20 mouse cellular contexts compared by ENCODE assay signal in genomic region chr10:110857320-110858097, GRCm38 (mm10).
DNase-seq lines count a peak whose midpoint lies in the region; ATAC-seq lines count a peak whose summit lies in the region.
"Had no signal": no experiment of that assay in that cellular context is flagged by ENCODE, and none has a peak within 500 bp of the region (broad histone marks: within the 10 kb centered on the region; RNA-seq: fewer than 3 reads in every experiment).

No protein-coding gene starts in this region.

- no peaks in the 10 kb centered on the region for H3K27me3 ChIP-seq in forebrain, embryonic 12.5 days
- no peaks in the 10 kb centered on the region; the same call in 1 of the 2 replicates for H3K27me3 ChIP-seq in forebrain, embryonic 11.5 days (ENCODE audit: control insufficient read depth, insufficient read depth, low read length)
- H3K27me3 ChIP-seq in neural tube, embryonic 11.5 days (ENCODE audit: control insufficient read depth, insufficient read depth, low read length): no peaks in the 10 kb centered on the region
- H3K27me3 ChIP-seq in midbrain, embryonic 14.5 days (ENCODE audit: control insufficient read depth, insufficient read depth, low read length): no peaks in the 10 kb centered on the region

- no peaks in the 10 kb centered on the region for H3K9me3 ChIP-seq in forebrain, embryonic 12.5 days
- H3K9me3 ChIP-seq in forebrain, embryonic 11.5 days (ENCODE audit: control insufficient read depth, low read length): no peaks in the 10 kb centered on the region
- H3K9me3 ChIP-seq in neural tube, embryonic 11.5 days (ENCODE audit: control insufficient read depth, low read length): no peaks in the 10 kb centered on the region
- no peaks in the 10 kb centered on the region for H3K9me3 ChIP-seq in midbrain, embryonic 14.5 days (ENCODE audit: control insufficient read depth, low read length)

- WGBS in forebrain, embryonic 12.5 days: 69% methylated on average over 3 of the region's 3 CpGs
- WGBS in forebrain, embryonic 11.5 days: 75% methylated on average over 3 of the region's 3 CpGs
- WGBS in neural tube, embryonic 11.5 days: 83% methylated on average over 3 of the region's 3 CpGs
- WGBS in midbrain, embryonic 14.5 days: 74% methylated on average over 3 of the region's 3 CpGs

- H3K27ac ChIP-seq in forebrain, embryonic 12.5 days: no peak overlapping the region
- H3K27ac ChIP-seq in forebrain, embryonic 11.5 days (ENCODE audit: low read depth, low read length): no peak overlapping the region
- H3K27ac ChIP-seq in neural tube, embryonic 11.5 days (ENCODE audit: low read depth, low read length): no peak overlapping the region
- H3K27ac ChIP-seq in midbrain, embryonic 14.5 days (replicated peaks; ENCODE audit: low read depth, low read length): peak overlapping the region; percentile 79; the same call in 1 of the 2 replicates

- DNase-seq in forebrain, embryonic 11.5 days (ENCODE audit: low spot score): no peak
- DNase-seq in neural tube, embryonic 11.5 days (ENCODE audit: low spot score): no peak
- DNase-seq in neural tube, embryonic 10.5 days (ENCODE audit: extremely low spot score, low spot score): no peak
- DNase-seq in midbrain, embryonic 14.5 days: peak; percentile 58
- DNase-seq in retina, postnatal 7 days (ENCODE audit: low read depth, low spot score): peak; percentile 4
- DNase-seq in urinary bladder, adult 2 months (ENCODE audit: low spot score): no peak
- no peak for DNase-seq in cerebellum, adult 11 months
- DNase-seq: adrenal gland, adult 8-10 months; cerebellum, adult 18-20 months; cerebellum, postnatal 36 days; gastrocnemius, postnatal 36 days; heart, postnatal 14 days; layer of hippocampus, postnatal 36 days; lung, adult 18-20 months; lung, postnatal 4 days; thymus, postnatal 25 days had no signal

- peaks cover 5% of the 10 kb centered on the region for H3K4me1 ChIP-seq in forebrain, embryonic 12.5 days
- no peaks in the 10 kb centered on the region for H3K4me1 ChIP-seq in forebrain, embryonic 11.5 days (replicated peaks; ENCODE audit: control insufficient read depth, insufficient read depth, low read length)
- H3K4me1 ChIP-seq in neural tube, embryonic 11.5 days (ENCODE audit: control insufficient read depth, insufficient read depth, low read length): no peaks in the 10 kb centered on the region
- H3K4me1 ChIP-seq in midbrain, embryonic 14.5 days (ENCODE audit: control insufficient read depth, insufficient read depth, low read length): no peaks in the 10 kb centered on the region

- no peak overlapping the region for H3K4me2 ChIP-seq in forebrain, embryonic 12.5 days
- H3K4me2 ChIP-seq in forebrain, embryonic 11.5 days (ENCODE audit: low read depth, low read length, severe bottlenecking): no peak overlapping the region
- no peak overlapping the region for H3K4me2 ChIP-seq in neural tube, embryonic 11.5 days (ENCODE audit: low read depth)
- H3K4me2 ChIP-seq in midbrain, embryonic 14.5 days (ENCODE audit: low read length): no peak overlapping the region
- H3K4me2 ChIP-seq: heart, embryonic 11.5 days had no signal

- ATAC-seq in forebrain, embryonic 12.5 days (ENCODE audit: low FRiP score): peak; percentile 70; the same call in 1 of the 2 replicates
- no peak; the same call in 1 of the 2 replicates for ATAC-seq in forebrain, embryonic 11.5 days (replicated peaks; ENCODE audit: low FRiP score)
- peak; percentile 20; the same call in 1 of the 2 replicates for ATAC-seq in neural tube, embryonic 11.5 days (ENCODE audit: insufficient read depth, low FRiP score, low TSS enrichment)
- peak; percentile 68 for ATAC-seq in midbrain, embryonic 14.5 days (ENCODE audit: low FRiP score, low TSS enrichment)
- ATAC-seq: CD4-positive, CD25-positive, alpha-beta regulatory T cell, adult 4 months had no signal

- no peaks in the 10 kb centered on the region for H3K36me3 ChIP-seq in forebrain, embryonic 12.5 days (replicated peaks)
- no peaks in the 10 kb centered on the region for H3K36me3 ChIP-seq in forebrain, embryonic 11.5 days (ENCODE audit: control insufficient read depth, insufficient read depth, low read length)
- no peaks in the 10 kb centered on the region for H3K36me3 ChIP-seq in neural tube, embryonic 11.5 days (ENCODE audit: control insufficient read depth, insufficient read depth, low read length)
- H3K36me3 ChIP-seq in midbrain, embryonic 14.5 days (ENCODE audit: control insufficient read depth, insufficient read depth, low read length): no peaks in the 10 kb centered on the region

- no peak overlapping the region for H3K9ac ChIP-seq in forebrain, embryonic 12.5 days
- no peak overlapping the region for H3K9ac ChIP-seq in forebrain, embryonic 11.5 days (ENCODE audit: low read length)
- H3K9ac ChIP-seq in neural tube, embryonic 11.5 days (ENCODE audit: low read length): no peak overlapping the region
- no peak overlapping the region for H3K9ac ChIP-seq in midbrain, embryonic 14.5 days (replicated peaks; ENCODE audit: low read length)

- no peak overlapping the region for H3K4me3 ChIP-seq in forebrain, embryonic 12.5 days (replicated peaks)
- no peak overlapping the region for H3K4me3 ChIP-seq in forebrain, embryonic 11.5 days (ENCODE audit: low read depth, low read length)
- H3K4me3 ChIP-seq in neural tube, embryonic 11.5 days (ENCODE audit: low read depth, low read length): no peak overlapping the region
- H3K4me3 ChIP-seq in midbrain, embryonic 14.5 days (replicated peaks; ENCODE audit: low read depth, low read length): no peak overlapping the region
- H3K4me3 ChIP-seq: erythroblast, embryonic 14.5 days had no signal

Comparison
In these comparisons a context has a peak if more than half of its experiments do, and no peak if none do; other contexts are left out.
1. DNase-seq: peak in midbrain, embryonic 14.5 days (single experiment) and retina, postnatal 7 days (single experiment); none in forebrain, embryonic 11.5 days (single experiment), neural tube, embryonic 11.5 days (single experiment), neural tube, embryonic 10.5 days (single experiment), urinary bladder, adult 2 months (single experiment) and cerebellum, adult 11 months (single experiment).